15 mouse cellular contexts compared by ENCODE assay signal in genomic region chr3:52559481-52559880, GRCm38 (mm10).
"Had no signal": no experiment of that assay in that cellular context is flagged by ENCODE, and none has a peak within 500 bp of the region (broad histone marks: within the 10 kb centered on the region; RNA-seq: fewer than 3 reads in every experiment).

No protein-coding gene starts in this region.

- DNase-seq: kidney, adult 18-20 months; kidney, postnatal 10 days; kidney, postnatal 4 days; liver; liver, embryonic 13.5 days; liver, postnatal 0 days; lung, postnatal 14 days; thymus, postnatal 14 days had no signal

- H3K36me3 ChIP-seq: limb, embryonic 12.5 days; liver, embryonic 13.5 days; lung, embryonic 15.5 days; midbrain, embryonic 15.5 days had no signal

- H3K4me3 ChIP-seq: layer of hippocampus, adult 2 months; limb, embryonic 12.5 days; liver, embryonic 13.5 days; lung, embryonic 15.5 days; megakaryocyte, embryonic 14.5 days; midbrain, embryonic 15.5 days had no signal

- ATAC-seq: liver, postnatal 0 days; midbrain, embryonic 15.5 days had no signal

- H3K27ac ChIP-seq: layer of hippocampus, adult 2 months; limb, embryonic 12.5 days; liver, embryonic 13.5 days; lung, embryonic 15.5 days; macrophage; midbrain, embryonic 15.5 days; stomach, postnatal 0 days had no signal

- H3K9ac ChIP-seq: limb, embryonic 12.5 days; liver, embryonic 13.5 days; liver, postnatal 0 days; lung, embryonic 15.5 days; midbrain, embryonic 15.5 days had no signal

- H3K9me3 ChIP-seq: limb, embryonic 12.5 days; liver, embryonic 13.5 days; lung, embryonic 15.5 days; midbrain, embryonic 15.5 days had no signal

- H3K27me3 ChIP-seq: limb, embryonic 12.5 days; liver, embryonic 13.5 days; lung, embryonic 15.5 days; midbrain, embryonic 15.5 days had no signal

- H3K4me2 ChIP-seq: limb, embryonic 12.5 days; liver, embryonic 13.5 days; lung, embryonic 15.5 days; midbrain, embryonic 15.5 days had no signal

- H3K4me1 ChIP-seq: liver, embryonic 13.5 days; lung, embryonic 15.5 days; midbrain, embryonic 15.5 days had no signal
